Mouse (Mus musculus) frontal cortex, postnatal 10 days (tissue): ENCODE data around the gene Pdcd2l.
"Not testable (repeated sequence)": the region's sequence is repeated elsewhere in the genome, so short reads cannot be mapped to it uniquely, and the experiment has no call there.

ENCODE experiments used
- DNase-seq, 2 experiments: peaks; one replicate each; pipeline ENCODE4 v3.0.0; 2022; ENCODE audit warnings: low spot score in 2 of 2, mixed read lengths in 1 of 2

Gene Pdcd2l

GRCm38 (mm10) chr7:34213281-34213680 lies 16.8 kb upstream of the Pdcd2l start:
- DNase-seq = no peak

GRCm38 (mm10) chr7:34208027-34208745 lies 11.7 kb upstream of the Pdcd2l start:
- DNase-seq = no peak

DNA sequence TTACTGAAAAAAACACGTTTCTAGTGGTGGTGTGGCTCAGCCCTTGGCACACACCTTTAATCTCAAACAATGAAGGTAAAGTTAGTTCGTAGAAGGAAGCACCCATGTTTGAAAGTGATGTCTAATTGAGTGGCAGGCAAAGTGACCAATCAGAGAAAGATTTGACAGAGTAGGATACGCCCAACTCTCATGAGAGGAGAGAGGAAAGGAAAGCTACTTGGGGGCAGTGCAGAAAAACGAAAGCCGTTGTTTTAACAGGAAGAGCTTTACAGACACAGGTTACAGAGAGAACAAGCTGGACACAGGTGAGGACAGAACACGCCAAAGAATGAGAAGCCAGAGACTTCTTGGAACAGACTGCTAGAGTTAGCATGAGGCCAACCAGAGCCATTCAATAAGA lies 9.9 kb upstream of the Pdcd2l start:
- DNase-seq = no peak

DNA sequence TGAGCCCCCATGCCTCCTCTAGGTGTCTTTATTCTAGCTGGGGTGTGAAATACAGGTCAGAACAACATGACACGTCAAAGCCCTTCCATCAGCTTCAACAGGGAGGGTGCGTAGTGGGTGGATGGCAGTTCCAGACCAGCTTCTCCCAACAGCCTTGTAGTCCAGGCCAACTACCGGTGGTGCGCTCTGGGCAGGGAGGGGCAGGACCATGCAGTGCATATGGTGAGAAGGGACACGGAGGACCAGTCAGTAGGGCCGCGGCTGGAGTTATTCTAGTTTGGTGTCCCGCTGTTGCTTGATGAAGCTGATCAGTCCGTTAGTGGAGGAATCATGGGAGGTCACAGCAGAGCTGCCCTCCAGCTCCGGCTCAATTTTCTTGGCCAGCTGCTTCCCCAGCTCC lies 5.7 kb upstream of the Pdcd2l start:
- DNase-seq = not testable (repeated sequence)

- no peak for DNase-seq
Observed at GRCm38 (mm10) chr7:34200829-34201228, 4.4 kb upstream of the Pdcd2l start.

DNA sequence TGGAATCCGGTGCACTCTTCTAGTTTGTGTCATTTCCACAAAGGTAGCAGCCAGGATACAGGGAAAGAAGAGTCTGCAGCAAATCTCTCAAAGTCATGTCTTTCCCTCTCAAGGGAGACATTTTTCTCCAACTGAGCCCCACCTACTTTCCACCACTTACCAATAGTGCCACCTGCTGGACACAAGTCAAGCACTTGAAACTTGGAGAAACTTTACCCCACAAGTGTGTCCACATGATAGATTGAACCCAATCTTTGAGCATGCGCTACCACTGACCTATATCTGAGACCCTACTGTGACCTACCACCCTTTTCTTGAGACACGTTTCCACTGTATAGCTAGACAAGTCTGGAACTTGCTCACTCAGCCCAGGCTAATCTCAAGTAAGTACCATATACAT lies 1.9 kb upstream of the Pdcd2l start:
- no peak for DNase-seq

GRCm38 (mm10) chr7:34195632-34196031 lies 829 bp downstream of the Pdcd2l start:
- DNase-seq = no peak

DNA sequence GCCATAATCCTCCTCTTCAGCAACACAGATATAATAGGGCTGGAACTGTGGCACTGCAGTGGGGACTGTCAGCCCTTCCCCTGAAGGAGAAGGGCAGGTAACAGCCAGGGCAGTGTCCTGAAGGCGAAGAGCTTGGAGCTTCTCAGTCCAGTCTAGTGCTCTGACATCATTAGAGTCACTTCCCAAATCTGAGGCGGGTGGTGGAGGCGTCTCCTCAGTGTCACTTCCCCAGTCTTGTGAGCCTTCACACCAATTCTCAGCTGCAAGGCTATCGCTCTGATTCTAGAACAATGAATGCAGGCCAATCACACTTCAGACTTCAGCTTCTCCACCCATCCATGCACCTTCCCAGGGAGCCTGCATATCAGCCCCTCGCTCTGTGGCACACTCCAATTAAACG lies 3.6 kb downstream of the Pdcd2l start:
- no peak for DNase-seq

DNA sequence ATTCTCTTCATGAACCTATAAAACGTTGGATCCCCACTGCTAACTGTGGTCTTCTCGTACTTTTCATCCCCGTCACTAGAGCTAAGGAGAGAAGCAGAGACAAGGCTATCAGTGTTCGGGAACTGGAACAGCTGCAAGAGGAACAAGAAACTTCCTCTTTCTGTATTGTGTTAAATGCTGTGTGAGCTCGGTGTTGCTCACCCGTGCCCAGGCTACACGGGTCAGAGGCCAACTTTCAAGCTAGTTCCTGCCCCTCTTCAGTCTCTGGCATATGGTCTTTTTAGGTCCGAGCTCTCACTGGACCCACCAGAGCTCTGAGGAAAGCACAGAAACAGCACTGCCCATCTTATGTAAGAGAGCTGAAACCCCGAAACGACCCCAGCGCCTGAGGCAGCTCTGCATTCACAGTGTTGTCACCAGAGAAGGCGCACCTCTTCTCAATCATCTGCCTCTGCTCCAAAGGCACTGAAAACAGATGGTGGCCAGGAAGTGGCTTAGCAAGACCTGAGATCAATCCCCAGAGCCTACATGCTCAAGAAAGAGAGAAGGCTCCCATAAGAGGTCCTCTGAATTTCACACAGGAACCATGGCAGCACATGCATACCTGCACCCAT lies 7.0 kb downstream of the Pdcd2l start:
- no peak for DNase-seq

DNA sequence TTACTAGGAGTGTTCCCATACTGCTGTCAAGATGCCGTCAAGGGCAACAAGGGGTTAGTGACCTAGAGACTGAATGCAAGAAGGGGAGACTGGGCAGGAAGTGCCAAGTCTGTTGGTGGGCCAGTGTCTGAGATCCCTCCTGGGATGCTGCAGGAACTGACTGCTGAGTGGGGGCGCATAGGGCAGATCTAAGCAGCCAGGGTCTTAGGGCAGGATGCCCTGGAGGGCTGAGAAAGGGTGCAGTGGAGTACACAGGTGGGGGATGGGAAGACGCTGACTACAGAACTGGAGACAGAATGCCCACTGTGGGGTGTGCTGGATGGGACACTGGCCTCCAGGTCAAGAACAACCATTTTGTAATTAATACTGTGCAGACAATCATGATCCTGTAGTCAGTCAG lies 12.7 kb downstream of the Pdcd2l start:
- no peak for DNase-seq

DNA sequence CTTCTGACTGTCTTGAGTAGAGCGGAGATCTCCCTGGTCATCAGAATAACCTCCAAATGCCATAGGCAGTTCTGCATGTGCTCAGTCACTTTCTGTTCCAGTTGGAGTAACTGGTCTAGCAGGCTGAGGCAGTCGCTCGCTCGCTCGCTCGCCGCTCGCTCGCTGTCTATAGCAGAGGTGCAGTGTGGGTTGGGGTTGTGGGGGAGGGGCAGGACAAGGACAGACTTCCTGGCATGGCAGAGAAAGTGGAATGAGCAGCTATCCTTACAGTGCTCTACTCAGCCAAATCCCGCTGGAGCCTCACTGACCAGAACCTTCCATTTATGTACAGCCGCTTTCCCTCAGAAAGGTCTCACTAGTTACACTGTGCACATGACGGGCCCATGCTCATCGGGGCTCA lies 13.1 kb downstream of the Pdcd2l start:
- DNase-seq = no peak

- DNase-seq = not testable (repeated sequence)
Observed at GRCm38 (mm10) chr7:34176241-34176640, 20.2 kb downstream of the Pdcd2l start.

- no peak for DNase-seq
Observed at GRCm38 (mm10) chr7:34172251-34172650, 24.2 kb downstream of the Pdcd2l start.

- no peak for DNase-seq
Observed at GRCm38 (mm10) chr7:34169454-34169853, 27.0 kb downstream of the Pdcd2l start, which contains the start of gene Uba2. Gene Uba2, minus strand, starts transcription at chr7:34169599.

GRCm38 (mm10) chr7:34168470-34169251 lies 27.8 kb downstream of the Pdcd2l start:
- DNase-seq = peak; percentile 84 to 92

GRCm38 (mm10) chr7:34167766-34168469 lies 28.5 kb downstream of the Pdcd2l start:
- no peak for DNase-seq

DNA sequence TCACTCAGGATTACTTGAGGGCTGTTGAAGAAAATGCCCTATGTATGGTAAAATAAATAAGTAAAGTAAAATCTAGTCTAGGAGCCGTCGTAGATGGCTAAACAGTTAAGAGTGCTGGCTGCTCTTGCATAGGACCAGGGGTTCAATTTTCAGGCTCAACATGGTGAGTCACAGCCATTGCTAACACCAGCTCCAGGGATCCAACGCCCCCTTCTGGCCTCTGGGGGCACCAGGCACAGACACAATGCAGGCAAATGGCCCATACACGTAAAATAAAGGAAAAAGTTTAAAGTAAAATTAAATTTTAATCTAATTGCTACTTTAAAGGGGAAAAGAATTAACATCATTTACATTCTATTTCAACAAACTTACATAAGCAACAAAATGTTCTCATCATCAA lies 29.6 kb downstream of the Pdcd2l start:
- no peak for DNase-seq

- no peak for DNase-seq
Observed at GRCm38 (mm10) chr7:34165999-34166398, 30.5 kb downstream of the Pdcd2l start.

DNA sequence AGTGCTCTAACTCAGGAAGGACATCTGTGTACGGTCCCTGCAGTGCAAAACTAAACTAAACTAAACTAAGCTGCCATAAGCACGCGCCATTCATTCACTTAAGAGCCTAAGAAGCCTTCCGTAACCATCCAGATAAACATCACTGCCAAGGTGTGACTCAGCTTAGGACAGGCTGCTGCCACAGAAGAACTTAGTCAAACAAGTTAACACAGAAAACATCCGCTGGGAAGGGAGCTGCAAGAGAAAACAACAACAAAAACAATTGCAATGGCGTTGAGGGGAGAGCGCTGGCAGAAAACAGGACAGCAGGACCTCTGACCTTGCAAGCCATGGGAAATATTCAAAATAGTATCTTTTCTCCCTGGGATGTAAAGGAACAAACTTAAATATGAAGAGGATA lies 31.8 kb downstream of the Pdcd2l start:
- DNase-seq = no peak

DNA sequence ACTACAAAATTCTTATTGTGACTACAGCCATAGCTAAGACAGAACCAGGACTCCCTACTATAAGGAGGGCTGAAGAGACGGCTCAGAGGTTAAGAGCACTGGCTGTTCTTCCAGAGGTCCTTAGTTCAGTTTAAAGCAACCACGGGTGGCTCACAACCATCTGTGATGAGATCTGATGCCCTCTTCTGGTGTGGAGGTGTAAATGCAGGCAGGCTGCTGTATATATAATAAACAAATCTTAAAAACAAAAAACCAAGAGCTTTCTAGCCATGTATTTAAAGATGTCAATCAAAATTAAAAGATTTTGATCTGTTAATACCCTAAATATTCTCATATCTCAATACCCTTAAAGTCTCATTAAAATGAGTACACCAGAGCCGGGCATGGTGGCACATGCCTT lies 37.3 kb downstream of the Pdcd2l start:
- no peak for DNase-seq

GRCm38 (mm10) chr7:34157994-34158393 lies 38.5 kb downstream of the Pdcd2l start:
- no peak for DNase-seq

- DNase-seq = no peak
Observed at GRCm38 (mm10) chr7:34147193-34147592, 49.3 kb downstream of the Pdcd2l start.
